Mouse (Mus musculus) lung, embryonic 14.5 days (tissue): ENCODE measurements at regions not wholly inside any gene's neighbourhood (a gene's known extent, or its start where the extent isn't known, plus 50 kb on each side); places are given as distances from the start of the nearest gene placed in this dataset.
"Not testable (repeated sequence)": the region's sequence is repeated elsewhere in the genome, so short reads cannot be mapped to it uniquely, and the experiment has no call there.

Source experiments
- ATAC-seq: fragments of 200-750 bp; cut with Nextera tagmentation; 2 replicates; pipeline ENCODE4 v1.8.0; 2017; ENCODE audit warnings: mild to moderate bottlenecking, moderate TSS enrichment, moderate library complexity; ENCODE audit not compliant: insufficient read depth
- DNase-seq: peaks from one replicate; pipeline ENCODE4 v3.0.0-alpha.2; 2015
- H3K27ac ChIP-seq: fragments of 300-500 bp; sonication (generic); 2 replicates; pipeline ENCODE4 v1.5.1; 2014; ENCODE audit warnings: low read depth, mild to moderate bottlenecking, moderate library complexity
- H3K27me3 ChIP-seq: fragments of 300-500 bp; sonication (generic); 2 replicates; pipeline ENCODE4 v1.6.1; 2014; ENCODE audit warnings: low read length, control low read depth; ENCODE audit not compliant: insufficient read depth
- H3K36me3 ChIP-seq: fragments of 300-500 bp; sonication (generic); 2 replicates; pipeline ENCODE4 v1.6.1; 2014; ENCODE audit warnings: control low read depth; ENCODE audit not compliant: insufficient read depth
- H3K4me1 ChIP-seq: fragments of 300-500 bp; sonication (generic); 2 replicates; pipeline ENCODE4 v1.6.1; 2014; ENCODE audit warnings: antibody characterized with exemption, control low read depth; ENCODE audit not compliant: insufficient read depth
- H3K4me2 ChIP-seq: fragments of 300-500 bp; sonication (generic); 2 replicates; pipeline ENCODE4 v1.6.1; 2014; ENCODE audit warnings: mild to moderate bottlenecking
- H3K4me3 ChIP-seq: fragments of 300-500 bp; sonication (generic); 2 replicates; pipeline ENCODE4 v1.5.1; 2014; ENCODE audit warnings: low read depth, low read length
- H3K9ac ChIP-seq: fragments of 300-500 bp; sonication (generic); 2 replicates; pipeline ENCODE4 v1.6.1; 2014
- H3K9me3 ChIP-seq: fragments of 300-500 bp; sonication (generic); 2 replicates; pipeline ENCODE4 v1.6.1; 2016; ENCODE audit warnings: low read depth, low read length, control low read depth
- CTCF ChIP-seq: IDR thresholded peaks from 2 replicates; pipeline ENCODE4 v1.5.1; 2016; ENCODE audit warnings: antibody characterized with exemption, low read depth
- WGBS: fragments of 180-500 bp; shearing (Covaris S2); extraction: QIAGEN DNeasy Blood & Tissue Kit; methylation state at CpG from one replicate; pipeline ENCODE4 v1.1.7; 2014; 5-methylcytosine and 5-hydroxymethylcytosine counted together

DNA sequence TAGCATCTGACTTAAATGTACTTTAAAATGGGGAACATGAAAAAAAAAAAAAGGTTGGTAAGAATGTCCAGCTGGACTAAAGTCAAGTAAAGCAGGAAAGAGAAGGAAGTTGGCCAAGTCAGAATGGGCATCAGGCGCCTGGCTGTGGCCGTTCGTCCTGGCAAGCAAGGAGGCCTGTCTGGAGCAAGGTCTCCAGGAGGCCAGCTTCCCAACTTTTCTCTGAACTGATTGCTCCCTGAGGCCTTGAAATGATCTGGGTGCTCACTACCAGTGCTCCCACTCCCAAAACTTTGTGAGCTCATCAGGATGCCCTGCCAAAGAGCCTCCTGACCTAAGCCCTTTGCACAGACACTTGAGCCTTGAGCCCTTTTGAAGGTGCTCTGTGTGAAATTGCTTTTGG, 141.7 kb upstream of the Gm21897 start:
- peaks cover 9% of the 10 kb centered on the region; the same call in 1 of the 2 replicates for H3K9me3 ChIP-seq
- no peak for TF ChIP-seq CTCF
- ATAC-seq (no peak), DNase-seq (no peak)
- H3K27ac ChIP-seq, result no peak overlapping the region
- no peaks in the 10 kb centered on the region for H3K4me1 ChIP-seq
- H3K9ac ChIP-seq, result no peak overlapping the region
- H3K4me2 ChIP-seq, result no peak overlapping the region
- no peak overlapping the region for H3K4me3 ChIP-seq
- no peaks in the 10 kb centered on the region for H3K36me3 ChIP-seq
- no peaks in the 10 kb centered on the region for H3K27me3 ChIP-seq
- WGBS, result 89% methylated on average over 3 of the region's 3 CpGs

DNA sequence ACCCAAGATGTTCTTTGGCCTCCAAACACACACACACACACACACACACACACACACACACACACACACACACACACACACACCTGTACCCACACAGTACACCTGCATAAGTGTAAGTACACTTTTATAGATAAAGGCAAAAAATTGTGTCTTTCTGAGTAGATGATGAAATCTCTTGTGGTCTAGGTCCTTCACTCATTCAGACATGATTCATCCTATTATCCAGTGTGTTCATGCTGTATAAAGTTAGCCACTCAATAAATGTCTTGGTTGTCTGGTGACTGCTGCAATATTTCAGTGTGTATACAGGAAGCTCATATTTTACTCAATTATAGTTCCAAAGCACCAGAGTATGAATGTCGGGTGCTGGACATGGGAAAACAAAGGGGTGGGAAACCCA, 131.5 kb upstream of the Gm21897 start:
- Histone ChIP-seq H3K27me3 (no peaks in the 10 kb centered on the region), H3K36me3 (no peaks in the 10 kb centered on the region), H3K9ac (no peak overlapping the region), H3K4me2 (no peak overlapping the region), H3K27ac (no peak overlapping the region), H3K9me3 (no peaks in the 10 kb centered on the region; the same call in 1 of the 2 replicates), H3K4me3 (no peak overlapping the region), H3K4me1 (no peaks in the 10 kb centered on the region)
- no peak for TF ChIP-seq CTCF
- 73% methylated on average over 1 of the region's 1 CpGs for WGBS
- ATAC-seq (no peak), DNase-seq (no peak)

DNA sequence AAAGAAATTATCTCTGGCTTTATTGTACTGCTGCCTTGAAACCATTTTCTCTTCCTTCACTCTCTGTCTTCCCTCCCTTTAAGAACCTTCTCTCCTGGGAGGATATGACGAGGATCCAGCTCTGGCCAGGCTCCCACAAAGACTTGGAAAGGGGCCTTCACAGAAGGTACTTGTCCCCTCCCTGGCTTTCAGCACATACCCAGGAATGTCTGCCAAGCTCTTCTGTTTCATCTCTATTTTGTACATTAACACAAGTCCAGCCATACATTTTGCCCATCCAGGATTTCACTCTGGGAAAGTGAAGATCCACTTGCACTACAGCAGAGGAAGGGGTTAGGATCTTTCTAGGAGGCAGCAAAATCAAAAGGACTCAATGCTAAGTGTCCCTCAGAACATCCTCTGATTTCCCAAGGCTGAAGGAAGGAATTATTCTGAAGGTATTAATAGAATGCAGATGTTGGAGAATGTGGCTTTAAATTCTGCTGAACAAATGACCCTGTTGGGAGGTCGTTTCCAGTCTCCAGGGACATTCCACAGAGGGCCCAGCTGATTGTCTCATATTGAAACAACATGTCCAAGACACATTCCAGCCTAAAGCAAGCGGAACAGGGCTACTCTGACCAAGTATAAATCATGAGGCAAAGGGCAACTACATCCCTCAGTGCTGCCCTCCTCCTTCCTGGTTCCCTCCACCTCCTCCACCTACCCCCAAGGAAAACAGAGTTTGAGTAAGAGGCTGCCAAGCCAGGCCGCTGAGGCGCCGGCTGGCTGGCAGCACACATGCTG, 122.1 kb upstream of the Gm21897 start:
- Histone ChIP-seq H3K4me2 (no peak overlapping the region), H3K36me3 (no peaks in the 10 kb centered on the region), H3K27ac (peak overlapping the region; percentile 82), H3K9me3 (no peaks in the 10 kb centered on the region), H3K27me3 (no peaks in the 10 kb centered on the region), H3K9ac (no peak overlapping the region), H3K4me1 (peaks cover 6% of the 10 kb centered on the region; the same call in 1 of the 2 replicates), H3K4me3 (no peak overlapping the region)
- DNase-seq (peak; percentile 78), ATAC-seq (peak; percentile 91)
- TF ChIP-seq CTCF, result no peak
- 24% methylated on average over 6 of the region's 6 CpGs for WGBS

GRCm38 (mm10) chr16:15195931-15196330, 121.3 kb upstream of the Gm21897 start:
- not testable (repeated sequence) for H3K4me2 ChIP-seq, H3K9me3 ChIP-seq, H3K9ac ChIP-seq, H3K4me1 ChIP-seq, H3K4me3 ChIP-seq, H3K27me3 ChIP-seq, H3K36me3 ChIP-seq, ATAC-seq
- 80% methylated on average over 6 of the region's 12 CpGs for WGBS
- DNase-seq, result peak; percentile 26
- H3K27ac ChIP-seq, result peak overlapping the region; percentile 82

- Histone ChIP-seq H3K9me3 (no peaks in the 10 kb centered on the region), H3K4me2 (no peak overlapping the region), H3K36me3 (no peaks in the 10 kb centered on the region), H3K4me3 (no peak overlapping the region), H3K9ac (no peak overlapping the region), H3K27ac (no peak overlapping the region), H3K27me3 (no peaks in the 10 kb centered on the region), H3K4me1 (peaks cover 6% of the 10 kb centered on the region; the same call in 1 of the 2 replicates)
- peak; percentile 26 for DNase-seq
- TF ChIP-seq CTCF, result no peak
- ATAC-seq, result 0 out of 2 replicates have a peak, but pooled peaks have one; percentile 35
Measured at GRCm38 (mm10) chr16:15196855-15197254, 120.4 kb upstream of the Gm21897 start.

DNA sequence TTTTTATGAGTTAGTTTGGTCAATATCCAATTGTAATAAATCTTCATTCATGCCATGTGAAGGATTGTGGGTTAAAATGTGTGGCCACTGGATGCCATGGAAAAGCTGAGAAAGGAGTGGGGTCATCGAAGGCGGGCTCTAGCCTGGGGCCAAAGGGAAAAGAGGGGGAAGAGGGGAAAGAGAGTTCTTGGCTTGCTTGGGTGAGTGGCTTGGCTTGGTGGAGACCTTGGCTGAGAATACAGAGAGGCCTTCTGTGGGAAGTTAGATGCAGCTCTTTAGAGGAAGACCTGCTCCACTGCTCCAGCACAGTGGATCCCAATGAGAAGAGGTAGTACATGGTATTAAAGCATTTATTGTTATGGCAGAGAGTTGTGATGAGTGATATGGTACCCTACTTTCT, 101.3 kb upstream of the Gm21897 start:
- H3K9ac ChIP-seq, result no peak overlapping the region
- no peaks in the 10 kb centered on the region for H3K36me3 ChIP-seq
- no peak overlapping the region for H3K4me2 ChIP-seq
- H3K27me3 ChIP-seq, result no peaks in the 10 kb centered on the region
- H3K9me3 ChIP-seq, result no peaks in the 10 kb centered on the region
- DNase-seq (no peak), ATAC-seq (no peak)
- H3K27ac ChIP-seq, result no peak overlapping the region
- H3K4me1 ChIP-seq, result no peaks in the 10 kb centered on the region
- 95% methylated on average over 2 of the region's 2 CpGs for WGBS
- H3K4me3 ChIP-seq, result no peak overlapping the region
- TF ChIP-seq CTCF, result no peak

DNA sequence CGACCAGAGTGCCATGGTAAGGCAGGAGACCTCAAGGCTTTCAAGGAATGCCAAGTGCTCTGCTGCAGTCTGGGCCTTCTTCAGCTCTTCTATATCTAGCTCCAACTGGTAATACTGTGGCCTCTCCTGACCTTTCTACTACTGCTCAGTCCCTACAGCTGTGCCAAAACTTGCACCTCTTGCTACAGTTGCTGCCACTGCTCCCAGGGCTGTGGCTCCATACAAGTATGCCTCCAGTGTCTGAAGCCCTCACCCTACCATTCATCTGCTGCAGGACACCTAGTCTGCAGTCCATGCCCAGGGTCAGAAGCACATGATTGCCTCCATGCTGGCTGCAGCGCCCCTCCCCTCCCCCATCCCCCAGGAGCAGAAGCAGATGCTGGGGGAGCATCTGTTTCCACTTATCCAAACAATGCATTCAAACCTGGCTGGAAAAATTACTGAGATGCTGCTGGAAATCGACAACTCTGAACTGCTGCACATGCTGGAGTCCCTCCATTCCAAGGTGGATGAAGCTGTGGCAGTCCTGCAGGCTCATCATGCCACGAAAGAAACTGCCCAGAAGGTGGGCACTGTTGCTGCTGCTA, 96.2 kb upstream of the Gm21897 start:
- WGBS, result 70% methylated on average over 4 of the region's 4 CpGs
- Histone ChIP-seq H3K27me3 (no peaks in the 10 kb centered on the region), H3K27ac (no peak overlapping the region), H3K36me3 (no peaks in the 10 kb centered on the region), H3K9ac (no peak overlapping the region), H3K4me1 (no peaks in the 10 kb centered on the region), H3K4me3 (no peak overlapping the region), H3K9me3 (no peaks in the 10 kb centered on the region), H3K4me2 (no peak overlapping the region)
- no peak for TF ChIP-seq CTCF
- no peak for DNase-seq
- ATAC-seq, result no peak
